Mouse (Mus musculus) liver, embryonic 14.5 days (tissue): ENCODE measurements at regions not wholly inside any gene's neighbourhood (a gene's known extent, or its start where the extent isn't known, plus 50 kb on each side); places are given as distances from the start of the nearest gene placed in this dataset.

Source experiments
- CTCF ChIP-seq: IDR thresholded peaks from 2 replicates; pipeline ENCODE4 v1.5.1; 2016; ENCODE audit warnings: antibody characterized with exemption, low read depth, control low read depth
- EP300 ChIP-seq: IDR thresholded peaks from 2 replicates; pipeline ENCODE4 v1.6.1; 2016; ENCODE audit warnings: antibody characterized with exemption, low read depth

DNA sequence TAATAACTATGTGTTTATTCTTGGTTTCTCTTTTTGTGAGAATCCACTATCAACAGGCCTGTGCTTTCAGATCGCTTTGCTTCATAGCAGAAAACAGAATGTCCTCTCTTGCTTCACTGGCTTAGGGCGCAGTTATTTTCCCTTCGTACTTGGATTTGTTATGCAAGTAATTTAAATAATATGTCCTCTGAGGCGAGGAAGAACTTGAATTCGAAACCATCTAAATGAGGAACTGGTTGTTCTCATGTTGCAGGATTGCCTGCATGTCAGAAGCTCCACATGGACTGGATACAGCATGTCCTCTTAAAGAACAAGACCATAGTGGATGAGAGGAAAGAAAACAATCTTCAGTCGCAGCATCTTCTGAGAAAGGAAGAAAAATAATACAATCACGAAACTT, 1151.2 kb upstream of the Celf2 start:
- no peak for TF ChIP-seq CTCF
- TF ChIP-seq EP300: no peak
